Mouse (Mus musculus) hindbrain, postnatal 0 days (tissue): ENCODE data around the gene Zfp575. TPM values are rescaled to one million over a fixed set of nuclear protein-coding genes. Genes with fewer than 3 reads are reported as not detected.

ENCODE experiments used
- ATAC-seq: fragments of 200-750 bp; cut with Nextera tagmentation; 2 replicates; pipeline ENCODE4 v1.8.0; 2017; ENCODE audit warnings: mild to moderate bottlenecking, moderate TSS enrichment, moderate library complexity
- DNase-seq: peaks from one replicate; pipeline ENCODE4 v3.0.0-alpha.2; 2015; ENCODE audit warnings: low spot score
- H3K27ac ChIP-seq: fragments of 300-500 bp; sonication (generic); 2 replicates; pipeline ENCODE4 v1.5.1; 2014; ENCODE audit warnings: mild to moderate bottlenecking
- H3K27me3 ChIP-seq: fragments of 300-500 bp; sonication (generic); 2 replicates; pipeline ENCODE4 v1.6.1; 2014; ENCODE audit warnings: low read length, mixed read lengths; ENCODE audit not compliant: insufficient read depth
- H3K36me3 ChIP-seq: fragments of 300-500 bp; sonication (generic); 2 replicates; pipeline ENCODE4 v1.6.1; 2014; ENCODE audit warnings: low read length, mixed read lengths; ENCODE audit not compliant: insufficient read depth
- H3K4me1 ChIP-seq: fragments of 300-500 bp; sonication (generic); 2 replicates; pipeline ENCODE4 v1.6.1; 2014; ENCODE audit warnings: antibody characterized with exemption, low read length, mixed read lengths; ENCODE audit not compliant: insufficient read depth
- H3K4me2 ChIP-seq: fragments of 300-500 bp; sonication (generic); 2 replicates; pipeline ENCODE4 v1.6.1; 2014; ENCODE audit warnings: low read depth, mild to moderate bottlenecking, low read length, moderate library complexity, mixed read lengths
- H3K4me3 ChIP-seq: fragments of 300-500 bp; sonication (generic); 2 replicates; pipeline ENCODE4 v1.5.1; 2014; ENCODE audit warnings: low read length
- H3K9ac ChIP-seq: fragments of 300-500 bp; sonication (generic); replicated peaks from 2 replicates; pipeline ENCODE4 v1.6.1; 2014; ENCODE audit warnings: mild to moderate bottlenecking, low read length, moderate library complexity, mixed read lengths
- H3K9me3 ChIP-seq: fragments of 300-500 bp; sonication (generic); 2 replicates; pipeline ENCODE4 v1.6.1; 2016; ENCODE audit warnings: low read length, mixed read lengths
- CTCF ChIP-seq: IDR thresholded peaks from 2 replicates; pipeline ENCODE4 v1.5.1; 2016; ENCODE audit warnings: antibody characterized with exemption, control low read depth, low read depth
- WGBS: fragments of 180-500 bp; shearing (Covaris S2); extraction: QIAGEN DNeasy Blood & Tissue Kit; methylation state at CpG from one replicate; pipeline ENCODE4 v1.1.7; 2014; 5-methylcytosine and 5-hydroxymethylcytosine counted together
- polyA plus RNA-seq: library from polyadenylated mRNA; unstranded; fragments of >200 nt; fragmentation: Nextera tagmentation; extraction: Ambion mirVana; gene quantifications from 2 replicates; pipeline ENCODE4 v1.2.1, GENCODE M21; 2015
- total RNA-seq: library from RNA; depleted of rRNA; stranded (reverse); fragments of >200 nt; gene quantifications from 2 replicates; pipeline ENCODE4 v1.2.3, GENCODE M21; 2014; rRNA removed

Gene Zfp575
- total and polyA plus RNA-seq, 2 experiments from 2014 or later, result 1.2 to 20.3 TPM

- Histone ChIP-seq H3K36me3 (peaks cover 13% of the 10 kb centered on the region; the same call in 1 of the 2 replicates), H3K4me2 (no peak overlapping the region), H3K9me3 (no peaks in the 10 kb centered on the region), H3K9ac (no peak overlapping the region), H3K4me3 (no peak overlapping the region), H3K27me3 (no peaks in the 10 kb centered on the region), H3K4me1 (no peaks in the 10 kb centered on the region), H3K27ac (peak overlapping the region; percentile 32; the same call in 1 of the 2 replicates)
- ATAC-seq (no peak), DNase-seq (no peak)
- no peak for TF ChIP-seq CTCF
- 73% methylated on average over 5 of the region's 5 CpGs for WGBS
Measured at GRCm38 (mm10) chr7:24538701-24539100, 48.7 kb downstream of the Zfp575 start.

GRCm38 (mm10) chr7:24538154-24538553 lies 49.3 kb downstream of the Zfp575 start:
- Histone ChIP-seq H3K9me3 (no peaks in the 10 kb centered on the region), H3K36me3 (peaks cover 17% of the 10 kb centered on the region; the same call in 1 of the 2 replicates), H3K27me3 (no peaks in the 10 kb centered on the region), H3K4me2 (no peak overlapping the region), H3K4me1 (no peaks in the 10 kb centered on the region), H3K4me3 (no peak overlapping the region), H3K9ac (no peak overlapping the region), H3K27ac (peak overlapping the region; percentile 32; the same call in 1 of the 2 replicates)
- WGBS, result 35% methylated on average over 5 of the region's 5 CpGs
- DNase-seq, result peak; percentile 32
- ATAC-seq, result no peak
- TF ChIP-seq CTCF, result no peak; the same call in 1 of the 2 replicates

- H3K4me2 ChIP-seq, result no peak overlapping the region
- H3K27ac ChIP-seq, result peak overlapping the region; percentile 32; the same call in 1 of the 2 replicates
- DNase-seq, result no peak
- no peak overlapping the region for H3K9ac ChIP-seq
- peaks cover 17% of the 10 kb centered on the region; the same call in 1 of the 2 replicates for H3K36me3 ChIP-seq
- peaks cover under 1% of the 10 kb centered on the region; the same call in 1 of the 2 replicates for H3K4me1 ChIP-seq
- no peak for TF ChIP-seq CTCF
- H3K4me3 ChIP-seq, result no peak overlapping the region
- WGBS, result 62% methylated on average over 5 of the region's 5 CpGs
- H3K27me3 ChIP-seq, result no peaks in the 10 kb centered on the region
- no peak for ATAC-seq
- H3K9me3 ChIP-seq, result no peaks in the 10 kb centered on the region
Measured at GRCm38 (mm10) chr7:24537591-24537990, 49.9 kb downstream of the Zfp575 start.

GRCm38 (mm10) chr7:24537081-24537480 lies 50.4 kb downstream of the Zfp575 start:
- H3K27me3 ChIP-seq, result no peaks in the 10 kb centered on the region
- H3K4me1 ChIP-seq, result peaks cover 6% of the 10 kb centered on the region; the same call in 1 of the 2 replicates
- H3K27ac ChIP-seq, result no peak overlapping the region
- no peak overlapping the region for H3K4me3 ChIP-seq
- peaks cover 17% of the 10 kb centered on the region; the same call in 1 of the 2 replicates for H3K36me3 ChIP-seq
- 58% methylated on average over 4 of the region's 4 CpGs for WGBS
- DNase-seq (no peak), ATAC-seq (no peak)
- H3K9me3 ChIP-seq, result no peaks in the 10 kb centered on the region
- no peak overlapping the region for H3K4me2 ChIP-seq
- no peak overlapping the region for H3K9ac ChIP-seq
- TF ChIP-seq CTCF, result no peak

- DNase-seq (no peak), ATAC-seq (no peak)
- H3K4me3 ChIP-seq, result no peak overlapping the region
- H3K9me3 ChIP-seq, result no peaks in the 10 kb centered on the region
- H3K36me3 ChIP-seq, result peaks cover 17% of the 10 kb centered on the region; the same call in 1 of the 2 replicates
- TF ChIP-seq CTCF, result no peak
- H3K27me3 ChIP-seq, result no peaks in the 10 kb centered on the region
- no peak overlapping the region; the same call in 1 of the 2 replicates for H3K9ac ChIP-seq
- H3K4me1 ChIP-seq, result peaks cover 11% of the 10 kb centered on the region; the same call in 1 of the 2 replicates
- H3K27ac ChIP-seq, result no peak overlapping the region
- H3K4me2 ChIP-seq, result peak overlapping the region; percentile 37; the same call in 1 of the 2 replicates
- 40% methylated on average over 19 of the region's 19 CpGs for WGBS
Measured at GRCm38 (mm10) chr7:24534301-24534700, 53.1 kb downstream of the Zfp575 start.

Other genes starting within 250 kb of the Zfp575 start
- not detected in 2 replicates for gene Lypd5, start 238.4 kb downstream of the Zfp575 start, total RNA-seq
- gene Lypd5, start 238.4 kb downstream of the Zfp575 start, polyA plus RNA-seq, result 0.13 TPM in 1 of 2 replicates, not detected in the other
- gene Kcnn4, start 217.4 kb downstream of the Zfp575 start, total RNA-seq, result 1.1 and 3.9 TPM in 2 replicates
- gene Kcnn4, start 217.4 kb downstream of the Zfp575 start, polyA plus RNA-seq, result 1.2 and 1.9 TPM in 2 replicates
- 34.5 and 52.3 TPM in 2 replicates for gene Smg9, start 188.0 kb downstream of the Zfp575 start, total RNA-seq
- 27.4 and 29.7 TPM in 2 replicates for gene Smg9, start 188.0 kb downstream of the Zfp575 start, polyA plus RNA-seq
- not detected in 2 replicates for gene Irgc1, start 135.3 kb downstream of the Zfp575 start, total RNA-seq
- gene Irgc1, start 135.3 kb downstream of the Zfp575 start, polyA plus RNA-seq, result not detected in 2 replicates
- 3.0 and 4.8 TPM in 2 replicates for gene Plaur, start 125.2 kb downstream of the Zfp575 start, total RNA-seq
- gene Plaur, start 125.2 kb downstream of the Zfp575 start, polyA plus RNA-seq, result 1.3 and 1.4 TPM in 2 replicates
- gene Cadm4, start 105.6 kb downstream of the Zfp575 start, total RNA-seq, result 423 and 447 TPM in 2 replicates
- gene Cadm4, start 105.6 kb downstream of the Zfp575 start, polyA plus RNA-seq, result 97.9 and 101 TPM in 2 replicates
- 138 and 152 TPM in 2 replicates for gene Zfp428, start 80.6 kb downstream of the Zfp575 start, total RNA-seq
- 219 and 222 TPM in 2 replicates for gene Zfp428, start 80.6 kb downstream of the Zfp575 start, polyA plus RNA-seq
- gene AC161166.1, start 75.2 kb downstream of the Zfp575 start, total RNA-seq, result not detected in 2 replicates
- gene AC161166.1, start 75.2 kb downstream of the Zfp575 start, polyA plus RNA-seq, result 0.19 and 0.55 TPM in 2 replicates
- 103 and 107 TPM in 2 replicates for gene Irgq, start 57.0 kb downstream of the Zfp575 start, total RNA-seq
- gene Irgq, start 57.0 kb downstream of the Zfp575 start, polyA plus RNA-seq, result 16.9 and 20.0 TPM in 2 replicates
- not detected in 2 replicates for gene Pinlyp, start 41.5 kb downstream of the Zfp575 start, total RNA-seq
- gene Pinlyp, start 41.5 kb downstream of the Zfp575 start, polyA plus RNA-seq, result not detected in 2 replicates
- gene Xrcc1, start 41.4 kb downstream of the Zfp575 start, total RNA-seq, result 36.7 and 50.8 TPM in 2 replicates
- 44.0 and 45.1 TPM in 2 replicates for gene Xrcc1, start 41.4 kb downstream of the Zfp575 start, polyA plus RNA-seq
- 36.3 and 43.8 TPM in 2 replicates for gene Ethe1, start 98 bp downstream of the Zfp575 start, total RNA-seq
- 24.4 and 25.3 TPM in 2 replicates for gene Ethe1, start 98 bp downstream of the Zfp575 start, polyA plus RNA-seq
- gene Phldb3, start 23.1 kb upstream of the Zfp575 start, total RNA-seq, result 0.11 and 0.73 TPM in 2 replicates
- gene Phldb3, start 23.1 kb upstream of the Zfp575 start, polyA plus RNA-seq, result not detected in 2 replicates
- gene Lypd3, start 48.9 kb upstream of the Zfp575 start, total RNA-seq, result 1.3 and 1.4 TPM in 2 replicates
- gene Lypd3, start 48.9 kb upstream of the Zfp575 start, polyA plus RNA-seq, result 1.2 and 1.3 TPM in 2 replicates
- gene Tex101, start 89.0 kb upstream of the Zfp575 start, total RNA-seq, result not detected in 2 replicates
- not detected in 2 replicates for gene Tex101, start 89.0 kb upstream of the Zfp575 start, polyA plus RNA-seq
- not detected in 2 replicates for gene BC049730, start 121.6 kb upstream of the Zfp575 start, total RNA-seq
- not detected in 2 replicates for gene BC049730, start 121.6 kb upstream of the Zfp575 start, polyA plus RNA-seq
- not detected in 2 replicates for gene Gm4763, start 139.3 kb upstream of the Zfp575 start, total RNA-seq
- gene Gm4763, start 139.3 kb upstream of the Zfp575 start, polyA plus RNA-seq, result not detected in 2 replicates
- gene Cd177, start 172.7 kb upstream of the Zfp575 start, total RNA-seq, result 2.2 and 2.8 TPM in 2 replicates
- gene Cd177, start 172.7 kb upstream of the Zfp575 start, polyA plus RNA-seq, result 0.38 and 0.55 TPM in 2 replicates
- not detected in 2 replicates for gene Ceacam10, start 189.6 kb upstream of the Zfp575 start, total RNA-seq
- 0.63 and 0.80 TPM in 2 replicates for gene Ceacam10, start 189.6 kb upstream of the Zfp575 start, polyA plus RNA-seq